Mouse (Mus musculus) testis, adult 2 months (tissue): ENCODE measurements around the gene Clmn.

Experiments
- CTCF ChIP-seq: fragments of 200-500 bp; IDR thresholded peaks from 2 replicates; pipeline ENCODE4 v1.5.1; 2012; ENCODE audit warnings: low read depth, mild to moderate bottlenecking, inconsistent platforms, low read length, moderate library complexity; ENCODE audit not compliant: control insufficient read depth, insufficient read depth, insufficient replicate concordance
- POLR2A ChIP-seq: fragments of 200-500 bp; IDR thresholded peaks from 2 replicates; pipeline ENCODE4 v1.6.1; 2012; ENCODE audit warnings: low read depth, mild to moderate bottlenecking, inconsistent platforms, low read length, moderate library complexity; ENCODE audit not compliant: control insufficient read depth

DNA sequence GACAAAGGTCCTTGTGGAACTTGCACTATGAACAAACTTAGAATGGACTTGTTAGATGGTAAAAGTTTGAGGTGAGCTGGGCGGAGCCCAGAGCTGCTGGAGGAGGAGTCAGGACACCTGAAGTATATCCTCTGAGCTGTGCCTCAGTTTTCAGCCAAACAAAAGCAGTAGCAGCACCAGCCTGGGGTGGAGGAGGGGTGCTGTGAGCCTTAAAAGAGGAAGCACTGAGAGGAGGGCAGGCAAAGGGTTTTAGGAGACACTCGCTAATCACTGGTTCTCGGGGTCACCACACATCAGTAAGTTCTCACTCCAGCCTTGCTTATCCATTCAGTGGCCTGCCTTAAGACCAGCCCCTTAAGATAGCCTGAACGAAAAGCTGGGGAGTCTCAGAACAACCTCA is 30.1 kb downstream of the Clmn start:
- TF ChIP-seq CTCF (no peak), POLR2A (no peak)
